Mouse (Mus musculus) T-helper 2 cell (primary cell): ENCODE results near the gene Htra3.

Experiments
- in situ Hi-C: fragments of 300-600 bp; cut with MboI, MseI; formaldehyde crosslinking; loops from one replicate; pipeline ENCODE4 v1.15.1; 2025; ENCODE audit warnings: high pct_unique_total_duplicates

The Htra3 gene

GRCm38 (mm10) chr5:35621114-35621513, 58.5 kb downstream of the Htra3 start:
- in situ Hi-C loops, result no loop called here

- in situ Hi-C loops, result no loop called here
Measured at GRCm38 (mm10) chr5:35616943-35617342, 62.6 kb downstream of the Htra3 start.

GRCm38 (mm10) chr5:35612722-35613121, 66.9 kb downstream of the Htra3 start:
- in situ Hi-C loops, result no loop called here

- in situ Hi-C loops, result no loop called here
Measured at GRCm38 (mm10) chr5:35611900-35612299, 67.7 kb downstream of the Htra3 start.

- in situ Hi-C loops, result no loop called here
Measured at GRCm38 (mm10) chr5:35611170-35611569, 68.4 kb downstream of the Htra3 start.

- in situ Hi-C loops, result no loop called here
Measured at GRCm38 (mm10) chr5:35610381-35610780, 69.2 kb downstream of the Htra3 start.

GRCm38 (mm10) chr5:35609971-35610370, 69.6 kb downstream of the Htra3 start:
- in situ Hi-C loops, result no loop called here

- in situ Hi-C loops, result no loop called here
Measured at GRCm38 (mm10) chr5:35609381-35609780, 70.2 kb downstream of the Htra3 start.

- in situ Hi-C loops, result no loop called here
Measured at GRCm38 (mm10) chr5:35608559-35608958, 71.0 kb downstream of the Htra3 start.

- in situ Hi-C loops, result no loop called here
Measured at GRCm38 (mm10) chr5:35607784-35608183, 71.8 kb downstream of the Htra3 start.

GRCm38 (mm10) chr5:35606800-35607199, 72.8 kb downstream of the Htra3 start:
- in situ Hi-C loops, result no loop called here

- in situ Hi-C loops, result no loop called here
Measured at GRCm38 (mm10) chr5:35605355-35605754, 74.2 kb downstream of the Htra3 start.
